Mouse (Mus musculus): ENCODE data around the gene Med10. TPM values are rescaled to one million over a fixed set of nuclear protein-coding genes. Genes with fewer than 3 reads are reported as not detected.

Gene Med10
- total RNA-seq, 2 experiments from 2014 or later, result 25.2 to 31.3 TPM

DNA sequence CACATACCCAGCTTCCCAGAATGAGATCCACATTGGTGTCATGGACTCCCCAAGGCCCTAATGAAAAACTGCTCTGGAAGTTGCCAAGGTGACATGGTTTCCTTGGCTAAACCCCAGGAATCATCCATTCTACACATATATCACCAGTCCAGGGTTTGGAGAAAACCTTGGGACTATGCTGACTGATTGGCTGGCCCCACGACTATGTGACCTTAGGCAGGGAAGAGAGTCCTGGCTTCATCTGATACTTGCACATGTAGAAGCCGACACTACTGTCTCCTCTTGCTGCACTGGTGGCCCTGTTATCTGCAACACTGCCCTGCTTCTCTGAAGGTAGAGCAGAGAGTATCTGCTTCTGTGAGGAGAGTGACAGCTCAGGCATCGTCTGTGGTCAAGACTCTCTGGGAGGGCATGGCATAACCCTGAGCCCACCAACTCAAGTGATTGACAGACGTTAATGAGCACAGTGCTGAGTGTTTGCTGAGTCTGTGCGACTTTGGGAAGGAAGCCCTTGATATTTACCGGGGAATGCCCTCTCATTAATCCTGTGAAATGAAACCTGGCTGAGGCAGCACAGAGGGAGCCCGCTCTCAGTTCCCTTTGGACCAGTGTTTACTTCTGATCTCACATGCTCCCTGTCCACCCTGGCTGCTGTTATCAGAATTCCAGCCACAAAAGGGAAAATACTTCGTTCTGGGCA, 23.4 kb downstream of the Med10 start:
- intact Hi-C loops (cut with DNase I), result no loop called here
- DNase-seq, result no peak

DNA sequence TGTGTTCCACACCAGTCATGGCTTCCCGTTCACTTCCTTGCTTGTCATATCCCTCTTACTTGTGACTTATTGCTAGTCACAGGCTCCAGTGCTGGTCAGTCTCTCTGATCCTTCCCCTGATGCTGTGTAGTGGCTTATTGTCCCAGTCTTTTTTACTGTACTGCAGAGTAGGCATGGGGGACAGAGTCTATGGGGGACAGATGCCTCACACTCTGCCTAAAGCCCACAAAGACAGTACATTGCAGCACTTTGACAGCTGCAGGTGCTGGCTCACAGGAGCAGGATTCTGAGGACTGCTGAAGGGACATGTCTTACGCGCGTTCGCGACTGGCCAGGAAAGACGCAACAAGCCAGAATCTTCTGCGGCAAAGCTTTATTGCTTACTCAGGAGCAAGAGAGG, 28.4 kb downstream of the Med10 start:
- intact Hi-C loops (cut with DNase I), result no loop called here
- no peak for DNase-seq

DNA sequence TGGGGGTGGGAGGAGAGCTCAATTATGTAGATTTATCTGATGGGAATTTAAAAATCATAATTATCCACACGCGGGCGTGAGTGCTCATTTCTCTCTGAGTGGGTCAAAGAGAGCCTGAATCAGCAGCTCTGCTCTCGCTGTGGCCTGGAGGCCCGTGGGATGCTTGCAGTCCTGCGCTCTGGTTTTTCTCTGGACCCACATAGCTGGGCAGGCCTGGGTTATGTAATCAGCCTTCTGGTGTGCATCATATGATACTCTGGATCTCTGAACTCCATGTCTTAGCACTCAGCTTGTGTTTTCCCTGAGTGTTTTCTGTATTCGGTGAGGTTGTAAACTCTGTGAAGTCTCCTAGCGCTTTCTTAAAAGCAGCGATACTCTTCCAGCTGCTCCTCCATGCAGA, 30.4 kb downstream of the Med10 start:
- no peak for DNase-seq
- intact Hi-C loops (cut with DNase I), result no loop called here

DNA sequence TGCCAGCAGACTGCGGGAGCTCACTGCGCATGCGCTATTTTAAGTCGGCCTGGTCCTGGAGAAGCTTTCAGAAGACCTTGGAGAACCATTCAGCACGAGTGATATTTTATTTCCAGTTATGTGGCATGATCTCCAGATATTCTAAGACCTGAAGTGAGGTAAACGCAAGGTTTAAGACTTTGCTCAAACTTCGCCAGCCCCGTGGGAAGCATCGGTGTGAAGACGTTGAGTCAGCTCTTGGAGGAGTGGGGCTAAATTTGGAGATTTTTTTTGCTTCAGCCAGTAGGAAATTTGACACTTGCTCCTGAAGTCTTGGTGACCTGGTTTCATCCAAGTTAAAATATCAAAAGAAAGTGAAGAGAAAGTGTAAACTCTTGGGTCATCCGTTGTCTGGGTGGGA, 31.2 kb downstream of the Med10 start:
- intact Hi-C loops (cut with DNase I), result no loop called here
- no peak for DNase-seq

DNA sequence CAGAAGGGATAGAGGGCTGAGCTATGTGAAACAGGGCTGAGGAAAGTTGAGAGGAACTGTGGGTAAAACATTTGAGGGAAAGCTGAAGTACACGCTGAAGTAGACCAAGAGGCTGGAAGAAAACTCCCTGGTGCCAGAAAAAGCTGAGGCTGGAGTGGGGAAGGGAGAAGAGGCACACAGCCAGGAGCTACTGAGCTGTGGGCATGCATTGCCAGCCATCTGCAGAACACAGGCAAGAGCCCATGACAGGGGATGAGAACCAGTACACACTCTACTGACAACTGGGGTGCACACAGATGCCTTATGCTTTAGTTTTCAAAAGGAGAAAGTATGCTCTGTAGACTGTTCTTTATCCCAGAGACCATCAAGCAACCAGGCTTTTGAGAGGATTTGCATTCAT, 43.4 kb downstream of the Med10 start:
- intact Hi-C loops (cut with DNase I), result no loop called here

DNA sequence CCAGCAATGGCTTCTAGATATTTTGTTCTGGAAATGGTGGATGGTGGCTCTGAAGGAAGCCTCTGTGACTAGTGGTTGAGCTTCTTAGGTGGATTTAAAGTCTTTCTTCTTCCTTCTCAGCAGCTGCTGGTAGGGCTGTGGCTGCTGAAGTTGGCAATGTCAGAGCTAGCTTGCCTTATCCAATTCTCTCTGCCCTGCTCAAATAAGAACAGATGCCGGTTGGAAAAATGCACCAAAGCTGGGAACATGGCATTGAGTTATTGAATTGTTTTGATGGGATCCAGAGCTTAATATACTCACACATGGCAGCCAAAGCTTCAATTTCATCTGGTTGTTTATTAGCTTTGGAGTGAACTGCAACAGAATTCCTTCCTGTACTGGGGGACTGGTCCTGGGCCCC, 47.4 kb downstream of the Med10 start:
- intact Hi-C loops (cut with DNase I), result no loop called here
- DNase-seq, result no peak

More for the DNA sequence above, 43.4 kb downstream of the Med10 start:
- DNase-seq, result no peak

DNA sequence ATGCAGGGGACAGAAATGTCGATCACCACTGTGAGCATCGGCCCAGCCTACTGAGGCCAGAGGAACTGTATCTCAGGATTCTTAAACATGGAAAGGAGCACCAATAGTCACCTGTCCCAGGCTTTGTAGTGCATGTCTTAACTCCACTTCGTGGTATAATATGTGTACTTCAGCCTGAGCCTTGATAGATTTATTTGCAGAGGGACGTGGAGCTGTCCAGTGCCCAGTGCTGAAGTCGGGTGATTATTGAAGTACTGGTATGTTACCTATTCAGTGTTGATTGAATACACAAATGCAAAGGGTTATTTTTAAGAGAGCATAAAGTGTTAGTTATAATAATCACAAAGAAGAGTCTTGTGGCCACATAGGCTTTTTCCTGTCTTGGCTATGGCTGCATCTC, 50.1 kb downstream of the Med10 start:
- peak in 1 of 2 experiments; percentile 32 for DNase-seq

DNA sequence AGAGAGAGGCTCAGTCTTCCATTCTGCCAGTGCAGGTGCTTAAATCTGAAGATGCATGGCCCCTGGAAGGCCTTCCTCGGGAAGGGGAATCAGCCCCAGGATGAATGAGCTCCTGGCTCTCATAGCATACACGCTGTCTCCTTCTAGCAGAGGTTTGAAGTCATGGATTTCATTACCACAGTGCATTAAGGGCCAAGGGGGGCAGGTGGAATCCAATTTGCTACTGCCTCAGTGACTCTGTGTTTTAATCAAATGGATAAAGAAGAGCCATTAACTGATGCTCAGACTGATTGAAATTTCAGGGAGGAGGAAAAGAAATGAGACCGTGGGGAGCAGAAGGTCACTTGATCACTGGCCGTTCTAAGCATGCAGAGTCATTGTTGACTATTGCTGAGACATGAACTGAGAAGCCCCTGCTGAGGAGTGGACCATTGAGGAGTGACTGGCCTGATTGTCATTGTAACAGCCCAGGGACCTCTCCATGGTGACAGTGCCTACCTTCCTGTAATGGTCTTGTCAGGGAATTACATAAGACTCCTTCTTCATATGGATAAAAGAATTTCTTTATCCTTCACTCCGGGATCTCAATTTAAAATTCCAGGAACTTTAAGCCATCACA, 51.3 kb downstream of the Med10 start:
- intact Hi-C loops (cut with DNase I), result no loop called here
- no peak for DNase-seq

More for the DNA sequence above, 50.1 kb downstream of the Med10 start:
- intact Hi-C loops (cut with DNase I), result no loop called here

DNA sequence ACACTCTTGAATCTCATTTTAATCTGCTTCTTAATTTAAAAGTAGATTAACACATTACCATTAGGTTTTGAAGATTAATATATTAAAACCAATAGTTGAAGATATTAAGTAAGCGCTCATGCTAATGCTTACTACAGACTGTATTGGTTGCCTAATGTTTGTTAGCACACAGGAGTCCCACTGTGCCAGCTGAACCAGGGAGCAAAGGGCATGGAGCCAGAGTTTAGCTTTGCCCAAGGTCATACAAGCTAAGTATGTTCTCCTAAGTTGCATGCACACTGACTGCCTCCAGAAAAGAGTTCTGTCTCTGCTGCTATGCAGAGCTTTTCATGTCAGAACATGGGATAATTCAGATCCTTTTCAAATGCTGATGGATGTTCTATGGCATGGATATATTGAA, 53.7 kb downstream of the Med10 start:
- DNase-seq, result no peak
- intact Hi-C loops (cut with DNase I), result no loop called here

DNA sequence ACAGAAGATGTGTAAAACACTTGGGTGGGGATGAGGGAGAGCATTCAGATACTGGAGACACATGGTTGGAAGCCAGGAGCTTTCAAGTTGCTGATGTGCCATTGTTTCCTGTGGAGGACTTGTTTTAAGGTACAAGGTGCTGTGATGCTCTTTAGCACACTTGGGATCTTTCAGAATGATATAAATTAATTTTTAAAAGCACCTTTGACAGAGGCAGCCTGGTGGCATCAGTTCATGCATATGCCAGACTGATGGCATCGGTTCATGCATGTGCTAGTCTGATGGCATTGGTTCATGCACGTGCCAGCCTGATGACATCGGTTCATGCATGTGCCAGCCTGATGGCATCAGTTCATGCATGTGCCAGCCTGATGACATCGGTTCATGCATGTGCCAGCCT, 60.1 kb downstream of the Med10 start:
- DNase-seq, result no peak
- intact Hi-C loops (cut with DNase I), result no loop called here

DNA sequence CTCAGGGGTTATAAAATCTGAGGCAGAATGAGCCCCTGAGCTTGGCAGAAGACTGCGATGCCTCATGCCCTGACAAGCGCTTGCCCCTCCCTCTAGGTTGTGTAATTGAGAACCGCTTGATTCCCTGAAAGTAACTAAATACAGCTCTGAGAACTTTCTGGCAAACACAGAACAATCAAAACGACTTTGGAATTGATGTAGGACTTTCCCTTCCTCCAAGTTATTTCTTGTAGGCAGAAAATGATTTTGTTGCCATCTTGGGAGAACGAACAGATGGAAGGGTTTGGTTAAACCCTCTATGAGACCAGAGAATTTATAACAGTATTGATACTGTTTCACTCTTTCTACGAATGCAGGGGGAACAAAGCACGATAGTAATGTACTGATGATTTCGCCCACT, 62.7 kb downstream of the Med10 start:
- intact Hi-C loops (cut with DNase I), result no loop called here
- no peak for DNase-seq

Other genes with a start within 250 kb of the Med10 start
- 1 to 10 TPM; 1.6 to 1.7 TPM for gene Srd5a1, start 191.0 kb upstream of the Med10 start, total RNA-seq (2021)
- 1 to 10 TPM; 1.3 to 1.9 TPM for gene Ube2ql1, start 62.5 kb upstream of the Med10 start, total RNA-seq (2021)

Data from heart, postnatal 14 days (tissue).